Mouse (Mus musculus) heart, embryonic 11.5 days (tissue): ENCODE measurements around the gene Krt87. TPM values are rescaled to one million over a fixed set of nuclear protein-coding genes. Genes with fewer than 3 reads are reported as not detected.

ENCODE experiments used
- ATAC-seq: fragments of 200-750 bp; cut with Nextera tagmentation; replicated peaks from 2 replicates; pipeline ENCODE4 v1.8.0; 2017; ENCODE audit warnings: moderate library complexity; ENCODE audit not compliant: insufficient number of reproducible peaks, low FRiP score, low TSS enrichment
- H3K27ac ChIP-seq: fragments of 300-500 bp; sonication (generic); 2 replicates; pipeline ENCODE4 v1.5.1; 2014; ENCODE audit warnings: mild to moderate bottlenecking, low read depth, low read length
- H3K27me3 ChIP-seq: fragments of 300-500 bp; sonication (generic); 2 replicates; pipeline ENCODE4 v1.6.1; 2014; ENCODE audit warnings: mild to moderate bottlenecking, low read length, mixed read lengths; ENCODE audit not compliant: control insufficient read depth, insufficient read depth
- H3K36me3 ChIP-seq: fragments of 300-500 bp; sonication (generic); 2 replicates; pipeline ENCODE4 v1.6.1; 2014; ENCODE audit warnings: mild to moderate bottlenecking, low read length, moderate library complexity, mixed read lengths; ENCODE audit not compliant: control insufficient read depth, insufficient read depth
- H3K4me1 ChIP-seq: fragments of 300-500 bp; sonication (generic); 2 replicates; pipeline ENCODE4 v1.6.1; 2014; ENCODE audit warnings: low read length; ENCODE audit not compliant: control insufficient read depth, insufficient read depth
- H3K4me2 ChIP-seq: fragments of 300-500 bp; sonication (generic); 2 replicates; pipeline ENCODE4 v1.6.1; 2014; ENCODE audit warnings: mild to moderate bottlenecking, moderate library complexity
- H3K4me3 ChIP-seq: fragments of 300-500 bp; sonication (generic); 2 replicates; pipeline ENCODE4 v1.5.1; 2014; ENCODE audit warnings: low read depth, low read length
- H3K9ac ChIP-seq: fragments of 300-500 bp; sonication (generic); 2 replicates; pipeline ENCODE4 v1.6.1; 2014; ENCODE audit warnings: mild to moderate bottlenecking, low read depth, low read length, moderate library complexity
- H3K9me3 ChIP-seq: fragments of 300-500 bp; sonication (generic); replicated peaks from 2 replicates; pipeline ENCODE4 v1.6.1; 2016; ENCODE audit warnings: low read length; ENCODE audit not compliant: control insufficient read depth
- WGBS: fragments of 180-500 bp; shearing (Covaris S2); extraction: QIAGEN DNeasy Blood & Tissue Kit; methylation state at CpG from one replicate; pipeline ENCODE4 v1.1.7; 2014; ENCODE audit not compliant: insufficient replicate concordance; 5-methylcytosine and 5-hydroxymethylcytosine counted together
- polyA plus RNA-seq: library from polyadenylated mRNA; unstranded; fragments of >200 nt; fragmentation: Nextera tagmentation; extraction: Ambion mirVana; gene quantifications from 2 replicates; pipeline ENCODE4 v1.2.1, GENCODE M21; 2014

The Krt87 gene
- polyA plus RNA-seq, 1 experiment from 2014 or later, result not detected

GRCm38 (mm10) chr15:101447444-101447843 lies 8.8 kb upstream of the Krt87 start, which contains the start of gene Krt88:
Krt88 (plus strand) TSS chr15:101447744.
- no peak within 1 kb of the TSS for H3K4me2 ChIP-seq
- no peaks in the 10 kb centered on the region for H3K36me3 ChIP-seq
- no peak within 1 kb of the TSS for H3K4me3 ChIP-seq
- H3K4me1 ChIP-seq, result no peaks in the 10 kb centered on the region
- H3K9ac ChIP-seq, result no peak within 1 kb of the TSS
- H3K27me3 ChIP-seq, result no peaks in the 10 kb centered on the region
- no peak for ATAC-seq
- H3K27ac ChIP-seq, result no peak within 1 kb of the TSS
- no peaks in the 10 kb centered on the region for H3K9me3 ChIP-seq
- 40% methylated on average over 2 of the region's 2 CpGs for WGBS

- Histone ChIP-seq H3K4me3 (no peak overlapping the region), H3K9me3 (no peaks in the 10 kb centered on the region), H3K4me2 (no peak overlapping the region), H3K4me1 (no peaks in the 10 kb centered on the region), H3K27ac (no peak overlapping the region), H3K27me3 (no peaks in the 10 kb centered on the region), H3K36me3 (no peaks in the 10 kb centered on the region), H3K9ac (no peak overlapping the region)
- no peak for ATAC-seq
- 62% methylated on average over 11 of the region's 11 CpGs for WGBS
These were observed 8.0 kb upstream of the Krt87 start for GRCm38 (mm10) chr15:101446572-101446971.

DNA sequence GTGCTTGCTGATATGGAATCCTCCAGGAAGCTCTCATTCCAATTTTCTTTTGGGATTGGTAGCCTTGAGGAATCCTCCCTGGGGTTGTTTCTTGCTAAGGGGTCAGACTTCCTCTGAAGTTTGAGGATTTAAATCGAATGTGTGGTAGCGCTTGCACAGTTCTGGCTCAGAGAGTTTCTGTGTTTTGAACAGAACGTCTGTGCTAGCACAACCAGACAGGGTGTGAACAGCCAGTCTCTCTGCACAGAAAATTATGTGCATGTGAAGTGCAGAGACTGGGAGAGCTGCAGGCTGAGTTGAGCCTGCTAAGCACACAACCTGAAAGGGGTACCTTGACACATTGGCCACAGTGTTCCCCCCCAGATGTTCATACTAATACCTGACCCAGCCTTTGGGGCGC lies 2.2 kb upstream of the Krt87 start:
- H3K27ac ChIP-seq, result no peak overlapping the region
- H3K4me2 ChIP-seq, result no peak overlapping the region
- WGBS, result 72% methylated on average over 4 of the region's 4 CpGs
- 0 out of 2 replicates have a peak, but pooled peaks cover 2% of the 10 kb centered on the region for H3K4me1 ChIP-seq
- no peaks in the 10 kb centered on the region for H3K36me3 ChIP-seq
- ATAC-seq, result no peak
- H3K9ac ChIP-seq, result no peak overlapping the region
- H3K27me3 ChIP-seq, result peaks cover 39% of the 10 kb centered on the region
- H3K4me3 ChIP-seq, result no peak overlapping the region
- H3K9me3 ChIP-seq, result no peaks in the 10 kb centered on the region

GRCm38 (mm10) chr15:101436611-101437010 lies 2.0 kb downstream of the Krt87 start:
- Histone ChIP-seq H3K4me1 (0 out of 2 replicates have a peak, but pooled peaks cover 2% of the 10 kb centered on the region), H3K4me3 (no peak overlapping the region), H3K27me3 (peaks cover 39% of the 10 kb centered on the region), H3K9me3 (no peaks in the 10 kb centered on the region), H3K9ac (no peak overlapping the region), H3K4me2 (no peak overlapping the region), H3K36me3 (no peaks in the 10 kb centered on the region), H3K27ac (no peak overlapping the region)
- WGBS, result 76% methylated on average over 7 of the region's 7 CpGs
- no peak for ATAC-seq

DNA sequence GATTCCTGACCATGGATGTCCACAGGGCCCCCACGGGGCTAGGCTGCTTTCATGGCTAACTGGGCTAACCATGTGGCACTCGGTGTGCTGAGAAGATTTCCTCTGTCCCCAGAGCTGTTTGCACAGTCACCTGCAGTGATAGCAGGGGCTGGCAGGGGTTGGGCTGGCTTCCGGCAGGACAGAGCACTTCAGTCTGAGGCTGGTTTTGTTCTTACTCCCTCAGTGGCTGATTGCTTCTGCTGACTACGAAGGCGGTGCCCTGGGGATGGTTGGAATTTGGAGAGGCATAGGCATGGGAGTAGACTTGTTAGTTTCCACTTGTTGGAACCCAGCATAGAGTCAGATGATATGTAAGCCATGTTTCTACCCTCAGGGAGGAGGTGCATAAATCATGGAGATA lies 13.7 kb downstream of the Krt87 start:
- H3K27me3 ChIP-seq, result no peaks in the 10 kb centered on the region; the same call in 1 of the 2 replicates
- no peaks in the 10 kb centered on the region for H3K4me1 ChIP-seq
- H3K27ac ChIP-seq, result no peak overlapping the region
- H3K4me2 ChIP-seq, result no peak overlapping the region
- no peaks in the 10 kb centered on the region for H3K9me3 ChIP-seq
- no peak overlapping the region for H3K4me3 ChIP-seq
- 22% methylated on average over 5 of the region's 5 CpGs for WGBS
- no peak for ATAC-seq
- H3K9ac ChIP-seq, result no peak overlapping the region
- no peaks in the 10 kb centered on the region for H3K36me3 ChIP-seq

- Histone ChIP-seq H3K4me2 (no peak overlapping the region), H3K36me3 (no peaks in the 10 kb centered on the region), H3K9ac (no peak overlapping the region), H3K9me3 (no peaks in the 10 kb centered on the region), H3K27me3 (no peaks in the 10 kb centered on the region; the same call in 1 of the 2 replicates), H3K27ac (no peak overlapping the region), H3K4me3 (no peak overlapping the region), H3K4me1 (no peaks in the 10 kb centered on the region)
- WGBS, result 47% methylated on average over 6 of the region's 6 CpGs
- ATAC-seq, result no peak
These were observed 17.7 kb downstream of the Krt87 start for GRCm38 (mm10) chr15:101420903-101421302.

DNA sequence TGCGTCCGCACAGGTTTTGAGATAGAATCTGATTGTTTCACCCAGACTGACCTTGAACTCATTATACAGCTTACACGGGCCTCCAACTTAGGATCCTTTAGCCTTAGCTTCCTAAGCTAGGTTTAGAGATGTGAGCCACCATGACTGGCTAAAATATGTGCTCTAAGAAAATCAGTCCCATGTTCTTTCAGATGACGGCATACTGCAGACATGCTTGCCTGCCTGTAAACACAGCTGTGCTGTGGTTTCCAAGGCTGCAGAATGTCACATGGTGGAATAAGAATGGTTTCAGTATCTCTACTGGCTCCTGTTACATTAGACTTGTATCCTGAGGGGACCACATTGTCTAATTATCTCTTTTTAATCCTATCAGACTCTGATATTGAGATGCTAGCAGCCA lies 19.7 kb downstream of the Krt87 start:
- Histone ChIP-seq H3K4me1 (0 out of 2 replicates have a peak, but pooled peaks cover 4% of the 10 kb centered on the region), H3K9me3 (no peaks in the 10 kb centered on the region), H3K27me3 (peaks cover 7% of the 10 kb centered on the region), H3K9ac (no peak overlapping the region), H3K27ac (no peak overlapping the region), H3K4me2 (no peak overlapping the region), H3K4me3 (no peak overlapping the region), H3K36me3 (no peaks in the 10 kb centered on the region)
- no peak for ATAC-seq
- 78% methylated on average over 4 of the region's 4 CpGs for WGBS

GRCm38 (mm10) chr15:101414807-101415565 lies 23.6 kb downstream of the Krt87 start:
- Histone ChIP-seq H3K36me3 (no peaks in the 10 kb centered on the region), H3K9me3 (no peaks in the 10 kb centered on the region), H3K4me1 (peaks cover 8% of the 10 kb centered on the region; the same call in 1 of the 2 replicates), H3K27me3 (peaks cover 30% of the 10 kb centered on the region), H3K9ac (no peak overlapping the region), H3K4me3 (no peak overlapping the region), H3K4me2 (no peak overlapping the region), H3K27ac (no peak overlapping the region)
- ATAC-seq, result no peak
- 38% methylated on average over 11 of the region's 11 CpGs for WGBS
